Mouse (Mus musculus) olfactory bulb, adult 2 months (tissue): Measurements from ENCODE around the gene Wnt7b.

Experiments
- CTCF ChIP-seq: fragments of 200-500 bp; IDR thresholded peaks from 2 replicates; pipeline ENCODE4 v1.5.1; 2012; ENCODE audit warnings: low read depth, mild to moderate bottlenecking, low read length, moderate library complexity; ENCODE audit not compliant: insufficient read depth
- POLR2A ChIP-seq: fragments of 200-500 bp; IDR thresholded peaks from 2 replicates; pipeline ENCODE4 v1.6.1; 2012; ENCODE audit warnings: mild to moderate bottlenecking, low read depth, low read length, moderate library complexity; ENCODE audit not compliant: insufficient read depth

- TF ChIP-seq CTCF = no peak
- no peak for TF ChIP-seq POLR2A
Measured at GRCm38 (mm10) chr15:85577583-85578460, 4.5 kb downstream of the Wnt7b start.
